Mouse (Mus musculus) MEL (cell line): Measurements from ENCODE around the gene Cgrrf1. TPM values are rescaled to one million over a fixed set of nuclear protein-coding genes. Genes with fewer than 3 reads are reported as not detected.

Source experiments
- DNase-seq: peaks from one replicate; pipeline ENCODE4 v3.0.0; 2011; ENCODE audit warnings: low read depth, low spot score
- H3K27ac ChIP-seq: 2 replicates; pipeline ENCODE4 v1.5.1; 2012; ENCODE audit warnings: low read depth, mild to moderate bottlenecking, control low read depth, low read length, moderate library complexity; ENCODE audit not compliant: control insufficient read depth
- H3K27me3 ChIP-seq, 2 experiments: fragments of 150-350 bp in 1 of 2; sonication (generic) in 1 of 2; 2 replicates each; pipeline ENCODE4 v1.6.1; 2012; ENCODE audit warnings: low read length in 2 of 2, mild to moderate bottlenecking in 2 of 2, improper control_type of control experiment in 1 of 2, moderate library complexity in 1 of 2; ENCODE audit not compliant: insufficient read depth in 2 of 2, control insufficient read depth in 1 of 2
- H3K36me3 ChIP-seq, 2 experiments: 2 replicates each; pipeline ENCODE4 v1.6.1; 2012 to 2014; ENCODE audit warnings: low read length in 2 of 2, improper control_type of control experiment in 1 of 2, inconsistent platforms in 1 of 2, mild to moderate bottlenecking in 1 of 2; ENCODE audit not compliant: insufficient read depth in 2 of 2, control insufficient read depth in 1 of 2
- H3K4me1 ChIP-seq, 2 experiments: fragments of 150-350 bp in 1 of 2; sonication (generic) in 1 of 2; 2 replicates each; pipeline ENCODE4 v1.6.1; 2012; ENCODE audit warnings: low read length in 2 of 2, improper control_type of control experiment in 1 of 2, mild to moderate bottlenecking in 1 of 2; ENCODE audit not compliant: insufficient read depth in 2 of 2, control insufficient read depth in 1 of 2
- H3K4me3 ChIP-seq, 2 experiments: fragments of 150-350 bp in 1 of 2; sonication (generic) in 1 of 2; 2 replicates each; pipeline ENCODE4 v1.5.1; 2012; ENCODE audit warnings: low read depth in 2 of 2, low read length in 2 of 2, mild to moderate bottlenecking in 2 of 2, moderate library complexity in 2 of 2, control low read depth in 1 of 2, improper control_type of control experiment in 1 of 2; ENCODE audit not compliant: control insufficient read depth in 1 of 2, insufficient read depth in 1 of 2
- H3K79me2 ChIP-seq: 2 replicates; pipeline ENCODE4 v1.6.1; 2012; ENCODE audit warnings: mild to moderate bottlenecking, low read length, moderate library complexity; ENCODE audit not compliant: control insufficient read depth, poor library complexity, insufficient read depth
- H3K9ac ChIP-seq: 2 replicates; pipeline ENCODE4 v1.6.1; 2012; ENCODE audit warnings: low read depth, mild to moderate bottlenecking, control low read depth, low read length, moderate library complexity; ENCODE audit not compliant: control insufficient read depth, poor library complexity, severe bottlenecking
- H3K9me3 ChIP-seq: fragments of 150-350 bp; sonication (generic); replicated peaks from 2 replicates; pipeline ENCODE4 v1.6.1; 2012; ENCODE audit warnings: mild to moderate bottlenecking, low read length, improper control_type of control experiment, moderate library complexity; ENCODE audit not compliant: insufficient read depth
- BHLHE40 ChIP-seq: IDR thresholded peaks from 2 replicates; pipeline ENCODE4 v1.6.1; 2012; ENCODE audit warnings: low read depth, mild to moderate bottlenecking, inconsistent platforms, low read length, improper control_type of control experiment, borderline replicate concordance
- CHD1 ChIP-seq: IDR thresholded peaks from 2 replicates; pipeline ENCODE4 v1.6.1; 2012; ENCODE audit warnings: low read depth, mild to moderate bottlenecking, inconsistent platforms, low read length, improper control_type of control experiment
- CTCF ChIP-seq, 3 experiments: IDR thresholded peaks in 2 of 3; conservative IDR thresholded peaks in 1 of 3; 2 replicates each; pipeline ENCODE4 v1.5.1; 2011 to 2012; ENCODE audit warnings: low read length in 3 of 3, low read depth in 2 of 3, mild to moderate bottlenecking in 2 of 3, improper control_type of control experiment in 1 of 3, inconsistent platforms in 1 of 3, mixed read lengths in 1 of 3, moderate library complexity in 1 of 3; ENCODE audit not compliant: control insufficient read depth in 1 of 3, insufficient read depth in 1 of 3, poor library complexity in 1 of 3, severe bottlenecking in 1 of 3
- E2F4 ChIP-seq: IDR thresholded peaks from 2 replicates; pipeline ENCODE4 v1.6.1; 2011; ENCODE audit warnings: low read depth, low read length, improper control_type of control experiment, borderline replicate concordance
- ELF1 ChIP-seq: IDR thresholded peaks from 2 replicates; pipeline ENCODE4 v1.6.1; 2014; ENCODE audit warnings: low read depth, mild to moderate bottlenecking, inconsistent platforms, low read length, improper control_type of control experiment, moderate library complexity
- EP300 ChIP-seq, 2 experiments: IDR thresholded peaks; 2 replicates each; pipeline ENCODE4 v1.6.1; 2011; ENCODE audit warnings: improper control_type of control experiment in 2 of 2, low read length in 2 of 2, low read depth in 1 of 2, mild to moderate bottlenecking in 1 of 2
- ETS1 ChIP-seq: IDR thresholded peaks from 2 replicates; pipeline ENCODE4 v1.6.1; 2012; ENCODE audit warnings: low read depth, mild to moderate bottlenecking, inconsistent platforms, low read length, improper control_type of control experiment, moderate library complexity
- GABPA ChIP-seq: IDR thresholded peaks from 2 replicates; pipeline ENCODE4 v1.6.1; 2012; ENCODE audit warnings: low read depth, mild to moderate bottlenecking, inconsistent platforms, low read length, improper control_type of control experiment, moderate library complexity
- GATA1 ChIP-seq: IDR thresholded peaks from 2 replicates; pipeline ENCODE4 v1.6.1; 2011; ENCODE audit warnings: low read depth, low read length, improper control_type of control experiment
- HCFC1 ChIP-seq: IDR thresholded peaks from 2 replicates; pipeline ENCODE4 v1.6.1; 2012; ENCODE audit warnings: low read depth, mild to moderate bottlenecking, inconsistent platforms, low read length, improper control_type of control experiment, moderate library complexity
- JUND ChIP-seq: IDR thresholded peaks from 2 replicates; pipeline ENCODE4 v1.6.1; 2011; ENCODE audit warnings: low read depth, mild to moderate bottlenecking, improper control_type of control experiment, low read length
- KAT2A ChIP-seq: conservative IDR thresholded peaks from 2 replicates; pipeline ENCODE4 v1.6.1; 2012; ENCODE audit warnings: low read depth, low read length, improper control_type of control experiment, inconsistent platforms
- MAFK ChIP-seq: IDR thresholded peaks from 2 replicates; pipeline ENCODE4 v1.6.1; 2011; ENCODE audit warnings: low read depth, mild to moderate bottlenecking, low read length, improper control_type of control experiment, borderline replicate concordance
- MAX ChIP-seq: IDR thresholded peaks from 2 replicates; pipeline ENCODE4 v1.6.1; 2011; ENCODE audit warnings: low read length, improper control_type of control experiment
- MEF2A ChIP-seq: IDR thresholded peaks from 2 replicates; pipeline ENCODE4 v1.6.1; 2014; ENCODE audit warnings: low read depth, mild to moderate bottlenecking, inconsistent platforms, low read length, improper control_type of control experiment; ENCODE audit not compliant: poor library complexity, insufficient replicate concordance, severe bottlenecking; ENCODE audit errors: extremely low read depth
- MXI1 ChIP-seq: IDR thresholded peaks from 2 replicates; pipeline ENCODE4 v1.6.1; 2011; ENCODE audit warnings: mild to moderate bottlenecking, low read depth, low read length, improper control_type of control experiment
- MYB ChIP-seq: IDR thresholded peaks from 2 replicates; pipeline ENCODE4 v1.6.1; 2011; ENCODE audit warnings: mild to moderate bottlenecking, low read depth, low read length, improper control_type of control experiment
- MYC ChIP-seq: IDR thresholded peaks from 2 replicates; pipeline ENCODE4 v1.6.1; 2011; ENCODE audit warnings: low read depth, mild to moderate bottlenecking, low read length, improper control_type of control experiment, moderate library complexity
- NELFE ChIP-seq: IDR thresholded peaks from 2 replicates; pipeline ENCODE4 v1.6.1; 2011; ENCODE audit warnings: low read depth, low read length, improper control_type of control experiment
- NRF1 ChIP-seq: IDR thresholded peaks from 2 replicates; pipeline ENCODE4 v1.6.1; 2014; ENCODE audit warnings: low read depth, mild to moderate bottlenecking, inconsistent platforms, low read length, improper control_type of control experiment, moderate library complexity; ENCODE audit not compliant: poor library complexity, insufficient read depth, severe bottlenecking
- POLR2A ChIP-seq, 2 experiments: IDR thresholded peaks; 2 replicates each; pipeline ENCODE4 v1.6.1; 2011 to 2012; ENCODE audit warnings: low read length in 2 of 2, mild to moderate bottlenecking in 2 of 2, control low read depth in 1 of 2, improper control_type of control experiment in 1 of 2, low read depth in 1 of 2, moderate library complexity in 1 of 2; ENCODE audit not compliant: control insufficient read depth in 1 of 2, insufficient read depth in 1 of 2, poor library complexity in 1 of 2
- POLR2AphosphoS2 ChIP-seq: IDR thresholded peaks from 2 replicates; pipeline ENCODE4 v1.6.1; 2011; ENCODE audit warnings: low read length, improper control_type of control experiment
- POLR2AphosphoS5 ChIP-seq: IDR thresholded peaks from 2 replicates; pipeline ENCODE4 v1.6.1; 2012; ENCODE audit warnings: low read depth, borderline replicate concordance, mild to moderate bottlenecking, inconsistent platforms, low read length, moderate library complexity, mixed read lengths
- RAD21 ChIP-seq: IDR thresholded peaks from 2 replicates; pipeline ENCODE4 v1.6.1; 2011; ENCODE audit warnings: mild to moderate bottlenecking, low read depth, low read length, improper control_type of control experiment
- RCOR1 ChIP-seq: IDR thresholded peaks from 2 replicates; pipeline ENCODE4 v1.6.1; 2012; ENCODE audit warnings: low read depth, mild to moderate bottlenecking, inconsistent platforms, low read length, improper control_type of control experiment
- SIN3A ChIP-seq: IDR thresholded peaks from 2 replicates; pipeline ENCODE4 v1.6.1; 2012; ENCODE audit warnings: low read length, improper control_type of control experiment, inconsistent platforms
- SMC3 ChIP-seq: IDR thresholded peaks from 2 replicates; pipeline ENCODE4 v1.6.1; 2011; ENCODE audit warnings: low read depth, low read length, improper control_type of control experiment
- TAL1 ChIP-seq: IDR thresholded peaks from 2 replicates; pipeline ENCODE4 v1.6.1; 2012; ENCODE audit warnings: mild to moderate bottlenecking, inconsistent platforms, low read length, moderate library complexity, mixed read lengths
- TBP ChIP-seq: IDR thresholded peaks from 2 replicates; pipeline ENCODE4 v1.8.0; 2011; ENCODE audit warnings: low read depth, low read length, improper control_type of control experiment
- UBTF ChIP-seq: IDR thresholded peaks from 2 replicates; pipeline ENCODE4 v1.6.1; 2012; ENCODE audit warnings: low read depth, mild to moderate bottlenecking, inconsistent platforms, low read length, improper control_type of control experiment, moderate library complexity, borderline replicate concordance; ENCODE audit not compliant: insufficient read depth
- USF1 ChIP-seq: IDR thresholded peaks from 2 replicates; pipeline ENCODE4 v1.6.1; 2014; ENCODE audit warnings: low read depth, mild to moderate bottlenecking, inconsistent platforms, low read length, improper control_type of control experiment, moderate library complexity
- USF2 ChIP-seq, 2 experiments: IDR thresholded peaks; 2 replicates each; pipeline ENCODE4 v1.6.1; 2011 to 2012; ENCODE audit warnings: improper control_type of control experiment in 2 of 2, low read length in 2 of 2, borderline replicate concordance in 1 of 2, inconsistent platforms in 1 of 2, low read depth in 1 of 2, mild to moderate bottlenecking in 1 of 2; ENCODE audit not compliant: insufficient read depth in 1 of 2
- ZKSCAN1 ChIP-seq: IDR thresholded peaks from 2 replicates; pipeline ENCODE4 v1.6.1; 2012; ENCODE audit warnings: low read depth, mild to moderate bottlenecking, inconsistent platforms, low read length, improper control_type of control experiment, moderate library complexity
- ZNF384 ChIP-seq: IDR thresholded peaks from 2 replicates; pipeline ENCODE4 v1.6.1; 2012; ENCODE audit warnings: low read depth, mild to moderate bottlenecking, inconsistent platforms, low read length, improper control_type of control experiment
- polyA plus RNA-seq, 2 experiments: library from polyadenylated mRNA; stranded (reverse) in 1 of 2; unstranded in 1 of 2; fragments of >175 nt in 1 of 2; fragments of >200 nt in 1 of 2; gene quantifications; 2 replicates each; pipeline versions ENCODE4 v1.2.1 to v1.2.4; 2012; ENCODE audit warnings: low replicate concordance in 2 of 2, low read depth in 1 of 2; ENCODE audit not compliant: insufficient read length in 2 of 2, insufficient read depth in 1 of 2, missing spikeins in 1 of 2
- total RNA-seq: library from RNA; depleted of rRNA; stranded (reverse); fragments of 300-350 nt; gene quantifications from 2 replicates; pipeline ENCODE4 v1.2.3, GENCODE M21; 2012

Cgrrf1 gene
- total and polyA plus RNA-seq, 3 experiments = 18.3 to 26.2 TPM; not detected in 1

- no peaks in the 10 kb centered on the region for H3K27me3 ChIP-seq
- peak; percentile 95 for DNase-seq
- TF ChIP-seq USF1 = peak; percentile 97
- TF ChIP-seq HCFC1 = peak; percentile 92
- TF ChIP-seq UBTF = 0 out of 2 replicates have a peak, but pooled peaks have one; percentile 42
- no peak; the same call in 1 of the 2 replicates for TF ChIP-seq POLR2AphosphoS2
- TF ChIP-seq ETS1 = peak; percentile 75
- peak; percentile 96 for TF ChIP-seq MAX
- TF ChIP-seq EP300 (IDR thresholded peaks at IDR 0.05; ENCODE audit: low read depth in 1 of 2, low read length in 2 of 2) = peak in 1 of 2 experiments; percentile 76; a peak in 3 of 4 replicates
- TF ChIP-seq GABPA = no peak
- TF ChIP-seq KAT2A = no peak; the same call in 1 of the 2 replicates
- TF ChIP-seq ZKSCAN1 = no peak
- TF ChIP-seq POLR2AphosphoS5 = no peak
- TF ChIP-seq ELF1 = peak; percentile 90
- peak; percentile 83 for TF ChIP-seq MYB
- no peak for TF ChIP-seq MAFK
- no peak for TF ChIP-seq E2F4
- TF ChIP-seq SMC3 = 0 out of 2 replicates have a peak, but pooled peaks have one; percentile 15
- peak; percentile 100 for TF ChIP-seq BHLHE40
- TF ChIP-seq SIN3A = peak; percentile 97; the same call in 1 of the 2 replicates
- peak in 1 of 2 experiments; percentile 82; a peak in 2 of 4 replicates for TF ChIP-seq USF2 (IDR thresholded peaks at IDR 0.05; ENCODE audit: borderline replicate concordance in 1 of 2, insufficient read depth in 1 of 2, low read depth in 1 of 2, low read length in 2 of 2)
- peak; percentile 78 for TF ChIP-seq NELFE
- peak; percentile 93 for TF ChIP-seq MXI1
- no peak for TF ChIP-seq CHD1
- no peak for TF ChIP-seq RAD21
- 0 out of 2 replicates have a peak, but pooled peaks have one; percentile 27 for TF ChIP-seq NRF1
- TF ChIP-seq JUND = no peak
- TF ChIP-seq TAL1 = no peak
- no peak for TF ChIP-seq GATA1
- no peak for TF ChIP-seq TBP
- peak; percentile 60 to 79; a peak in 2 of 4 replicates for TF ChIP-seq POLR2A (IDR thresholded peaks at IDR 0.05; ENCODE audit: control insufficient read depth in 1 of 2, insufficient read depth in 1 of 2, low read depth in 1 of 2, low read length in 2 of 2, poor library complexity in 1 of 2)
- TF ChIP-seq MEF2A = no peak
- TF ChIP-seq RCOR1 = peak; percentile 45; the same call in 1 of the 2 replicates
- no peak for TF ChIP-seq ZNF384
- TF ChIP-seq MYC = peak; percentile 96
- no peak for TF ChIP-seq CTCF (IDR thresholded peaks at IDR 0.05 in 2 of 3, conservative IDR thresholded peaks at IDR 0.05 in 1 of 3; ENCODE audit: control insufficient read depth in 1 of 3, insufficient read depth in 1 of 3, low read depth in 2 of 3, low read length in 3 of 3, poor library complexity in 1 of 3, severe bottlenecking in 1 of 3)
These were observed 9.8 kb upstream of the Cgrrf1 start, which contains the start of gene Gmfb for GRCm38 (mm10) chr14:46821873-46822716. Gene Gmfb, minus strand, starts transcription at chr14:46822242.

More at GRCm38 (mm10) chr14:46821873-46822716, 9.8 kb upstream of the Cgrrf1 start, which contains the start of gene Gmfb:
- peak within 1 kb of the TSS; percentile 96 for H3K27ac ChIP-seq
- H3K9ac ChIP-seq = peak within 1 kb of the TSS; percentile 100
- peaks cover 4 to 18% of the 10 kb centered on the region in 2 experiments for H3K4me1 ChIP-seq
- H3K9me3 ChIP-seq = no peaks in the 10 kb centered on the region
- peaks cover 3 to 18% of the 10 kb centered on the region in 2 experiments; a peak in 3 of 4 replicates for H3K36me3 ChIP-seq
- peak within 1 kb of the TSS; percentile 95 to 99 for H3K4me3 ChIP-seq
- H3K79me2 ChIP-seq = peaks cover 39% of the 10 kb centered on the region
